Mouse (Mus musculus): ENCODE results near the gene Enc1. TPM values are rescaled to one million over a fixed set of nuclear protein-coding genes. Genes with fewer than 3 reads are reported as not detected.

The Enc1 gene
- total RNA-seq, 1 experiment: 73.6 TPM

GRCm38 (mm10) chr13:97249051-97249461 lies 8.2 kb downstream of the Enc1 start:
- Histone ChIP-seq H3K9ac (ENCODE audit: insufficient read depth, low read depth, low read length, poor library complexity, severe bottlenecking) (no peak overlapping the region), H3K4me3 (ENCODE audit: insufficient read depth in 1 of 2, low read depth in 1 of 2, low read length in 2 of 2, poor library complexity in 1 of 2, severe bottlenecking in 1 of 2) (no peak overlapping the region), H3K4me1 (ENCODE audit: control insufficient read depth in 2 of 2, insufficient read depth in 2 of 2, low read length in 2 of 2, poor library complexity in 1 of 2) (peaks cover 11 to 48% of the 10 kb centered on the region in 2 experiments; a peak in 3 of 4 replicates), H3K27ac (ENCODE audit: insufficient read depth, low read depth, low read length, poor library complexity, severe bottlenecking) (no peak overlapping the region), H3K36me3 (ENCODE audit: control insufficient read depth, insufficient read depth, low read length, poor library complexity, severe bottlenecking) (peaks cover 68% of the 10 kb centered on the region), H3K9me3 (ENCODE audit: control insufficient read depth, insufficient read depth, low read depth, low read length) (no peaks in the 10 kb centered on the region)
- TF ChIP-seq ZC3H11A (IDR thresholded peaks at IDR 0.05; ENCODE audit: borderline replicate concordance, low read depth, low read length): no peak
- no peak for TF ChIP-seq ZNF384 (IDR thresholded peaks at IDR 0.05; ENCODE audit: low read depth, low read length)
- DNase-seq (ENCODE audit: low read depth, low spot score): no peak
- in situ Hi-C loops (cut with MboI; ENCODE audit: low sequenced_read_pairs in 2 of 2, unreplicated experiment in 2 of 2): loop anchor here in 1 of 2 experiments (25.0 kb wide), 2 partner anchors 238 to 363 kb away; no protein-coding TSS in a partner anchor

- in situ Hi-C loops (cut with MboI; ENCODE audit: low sequenced_read_pairs in 2 of 2, unreplicated experiment in 2 of 2): loop anchor here in 1 of 2 experiments (25.0 kb wide), 2 partner anchors 238 to 363 kb away; no protein-coding TSS in a partner anchor
- H3K4me1 ChIP-seq (ENCODE audit: control insufficient read depth in 2 of 2, insufficient read depth in 2 of 2, low read length in 2 of 2, poor library complexity in 1 of 2): peaks cover 8 to 48% of the 10 kb centered on the region in 2 experiments; a peak in 2 of 4 replicates
- H3K27ac ChIP-seq (ENCODE audit: insufficient read depth, low read depth, low read length, poor library complexity, severe bottlenecking): no peak overlapping the region
- H3K9me3 ChIP-seq (ENCODE audit: control insufficient read depth, insufficient read depth, low read depth, low read length): no peaks in the 10 kb centered on the region
- no peak for TF ChIP-seq MAFK (IDR thresholded peaks at IDR 0.05; ENCODE audit: insufficient read depth, low read depth, low read length)
- H3K36me3 ChIP-seq (ENCODE audit: control insufficient read depth, insufficient read depth, low read length, poor library complexity, severe bottlenecking): peaks cover 68% of the 10 kb centered on the region
- H3K9ac ChIP-seq (ENCODE audit: insufficient read depth, low read depth, low read length, poor library complexity, severe bottlenecking): no peak overlapping the region
- no peak overlapping the region for H3K4me3 ChIP-seq (ENCODE audit: insufficient read depth in 1 of 2, low read depth in 1 of 2, low read length in 2 of 2, poor library complexity in 1 of 2, severe bottlenecking in 1 of 2)
- no peak for DNase-seq (ENCODE audit: low read depth, low spot score)
Measured at GRCm38 (mm10) chr13:97249507-97250078, 8.7 kb downstream of the Enc1 start.

- no peaks in the 10 kb centered on the region for H3K9me3 ChIP-seq (ENCODE audit: control insufficient read depth, insufficient read depth, low read depth, low read length)
- H3K4me1 ChIP-seq (ENCODE audit: control insufficient read depth in 2 of 2, insufficient read depth in 2 of 2, low read length in 2 of 2, poor library complexity in 1 of 2): peaks cover 8 to 44% of the 10 kb centered on the region in 2 experiments; a peak in 2 of 4 replicates
- no peak overlapping the region for H3K9ac ChIP-seq (ENCODE audit: insufficient read depth, low read depth, low read length, poor library complexity, severe bottlenecking)
- no peak for DNase-seq (ENCODE audit: low read depth, low spot score)
- peaks cover 63% of the 10 kb centered on the region for H3K36me3 ChIP-seq (ENCODE audit: control insufficient read depth, insufficient read depth, low read length, poor library complexity, severe bottlenecking)
- H3K4me3 ChIP-seq (ENCODE audit: insufficient read depth in 1 of 2, low read depth in 1 of 2, low read length in 2 of 2, poor library complexity in 1 of 2, severe bottlenecking in 1 of 2): no peak overlapping the region
- no peak overlapping the region for H3K27ac ChIP-seq (ENCODE audit: insufficient read depth, low read depth, low read length, poor library complexity, severe bottlenecking)
- in situ Hi-C loops (cut with MboI; ENCODE audit: low sequenced_read_pairs in 2 of 2, unreplicated experiment in 2 of 2): no loop called here
- TF ChIP-seq ZC3H11A (IDR thresholded peaks at IDR 0.05; ENCODE audit: borderline replicate concordance, low read depth, low read length): no peak
- no peak for TF ChIP-seq ZNF384 (IDR thresholded peaks at IDR 0.05; ENCODE audit: low read depth, low read length)
- no peak for TF ChIP-seq CHD2 (IDR thresholded peaks at IDR 0.05; ENCODE audit: low read depth, low read length)
- TF ChIP-seq HCFC1 (IDR thresholded peaks at IDR 0.05; ENCODE audit: borderline replicate concordance, insufficient read depth, low read length): no peak
- no peak for TF ChIP-seq MAFK (IDR thresholded peaks at IDR 0.05; ENCODE audit: insufficient read depth, low read depth, low read length)
Measured at GRCm38 (mm10) chr13:97250148-97250547, 9.2 kb downstream of the Enc1 start.

- Histone ChIP-seq H3K4me1 (ENCODE audit: control insufficient read depth in 2 of 2, insufficient read depth in 2 of 2, low read length in 2 of 2, poor library complexity in 1 of 2) (peaks cover 8 to 40% of the 10 kb centered on the region in 2 experiments; a peak in 2 of 4 replicates), H3K9me3 (ENCODE audit: control insufficient read depth, insufficient read depth, low read depth, low read length) (no peaks in the 10 kb centered on the region), H3K27ac (ENCODE audit: insufficient read depth, low read depth, low read length, poor library complexity, severe bottlenecking) (no peak overlapping the region), H3K36me3 (ENCODE audit: control insufficient read depth, insufficient read depth, low read length, poor library complexity, severe bottlenecking) (peaks cover 57% of the 10 kb centered on the region), H3K4me3 (ENCODE audit: insufficient read depth in 1 of 2, low read depth in 1 of 2, low read length in 2 of 2, poor library complexity in 1 of 2, severe bottlenecking in 1 of 2) (no peak overlapping the region), H3K9ac (ENCODE audit: insufficient read depth, low read depth, low read length, poor library complexity, severe bottlenecking) (no peak overlapping the region)
- TF ChIP-seq HCFC1 (IDR thresholded peaks at IDR 0.05; ENCODE audit: borderline replicate concordance, insufficient read depth, low read length): no peak
- TF ChIP-seq ZC3H11A (IDR thresholded peaks at IDR 0.05; ENCODE audit: borderline replicate concordance, low read depth, low read length): no peak
- TF ChIP-seq CHD2 (IDR thresholded peaks at IDR 0.05; ENCODE audit: low read depth, low read length): no peak
- no peak for TF ChIP-seq ZNF384 (IDR thresholded peaks at IDR 0.05; ENCODE audit: low read depth, low read length)
- TF ChIP-seq MAFK (IDR thresholded peaks at IDR 0.05; ENCODE audit: insufficient read depth, low read depth, low read length): no peak
- in situ Hi-C loops (cut with MboI; ENCODE audit: low sequenced_read_pairs in 2 of 2, unreplicated experiment in 2 of 2): no loop called here
- no peak for DNase-seq (ENCODE audit: low read depth, low spot score)
Measured at GRCm38 (mm10) chr13:97250551-97251380, 9.9 kb downstream of the Enc1 start.

Measured in ES-E14 (cell line).